Mouse (Mus musculus): ENCODE measurements around the gene Uba2. TPM values are rescaled to one million over a fixed set of nuclear protein-coding genes. Genes with fewer than 3 reads are reported as not detected.
"Not testable (repeated sequence)": the region's sequence is repeated elsewhere in the genome, so short reads cannot be mapped to it uniquely, and the experiment has no call there.

The Uba2 gene
- 10 to 100 TPM; 77.6 to 77.7 TPM for total RNA-seq (2021)
- long read RNA-seq, experiment 1, transcript Uba2-209 (1 exons, 1,373 nt): minor isoform, 5 of 142 reads
- long read RNA-seq, experiment 1, transcript Uba2-201 (17 exons, 2,579 nt): major isoform, 125 of 142 reads
- long read RNA-seq, experiment 1, partial matches to known transcripts: 7 of 142 reads
- long read RNA-seq, experiment 1, other reads (novel, unspliced or antisense): 5 of 142 reads
- long read RNA-seq, experiment 2, transcript Uba2-201 (17 exons, 2,579 nt): major isoform, 54 of 67 reads
- long read RNA-seq, experiment 2, partial matches to known transcripts: 4 of 67 reads
- long read RNA-seq, experiment 2, other reads (novel, unspliced or antisense): 4 of 67 reads

DNA sequence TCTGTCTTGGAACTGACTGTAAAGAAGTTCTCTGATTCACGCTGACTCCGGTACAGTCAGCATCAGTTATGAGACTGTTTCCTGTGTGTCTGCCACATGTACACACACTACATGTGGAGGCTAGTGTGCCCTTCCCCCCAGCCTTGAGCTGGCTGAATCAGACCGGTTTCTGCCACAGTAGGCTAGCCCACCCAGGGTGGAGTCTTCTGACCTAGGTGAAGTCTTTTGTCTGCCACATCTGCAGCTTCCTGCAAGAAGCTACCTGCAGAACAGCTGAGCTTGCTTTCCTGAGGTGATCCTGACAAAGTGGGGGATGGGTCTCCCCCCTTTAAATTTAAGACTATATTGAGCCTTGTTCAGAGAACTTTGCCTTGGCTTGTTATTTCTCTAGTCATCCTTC, at the start of gene Uba2:
TSS of gene Uba2 (minus strand) at position 146 of the 400 bp plus-strand sequence.
- no peak for DNase-seq

DNA sequence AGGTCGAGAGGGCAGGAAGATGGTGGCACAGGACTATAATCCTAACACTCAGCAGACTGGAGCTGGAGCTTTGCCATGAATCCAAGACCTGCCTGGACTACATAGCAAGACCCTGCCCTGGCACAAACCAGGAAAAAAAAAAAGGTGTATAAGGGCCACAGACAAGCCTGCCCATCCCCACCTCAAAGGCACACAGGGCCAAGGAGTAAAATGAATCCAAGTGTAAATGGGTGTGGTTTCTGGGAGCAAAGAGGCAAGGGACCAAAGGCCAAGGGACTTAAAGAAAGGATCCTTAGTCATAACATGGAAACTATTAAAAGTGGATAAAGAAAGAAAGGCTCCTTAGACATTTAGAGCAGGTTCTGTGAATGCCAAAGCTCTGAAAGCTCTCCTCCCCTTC, 49.1 kb upstream of the Uba2 start:
- no peak for DNase-seq

DNA sequence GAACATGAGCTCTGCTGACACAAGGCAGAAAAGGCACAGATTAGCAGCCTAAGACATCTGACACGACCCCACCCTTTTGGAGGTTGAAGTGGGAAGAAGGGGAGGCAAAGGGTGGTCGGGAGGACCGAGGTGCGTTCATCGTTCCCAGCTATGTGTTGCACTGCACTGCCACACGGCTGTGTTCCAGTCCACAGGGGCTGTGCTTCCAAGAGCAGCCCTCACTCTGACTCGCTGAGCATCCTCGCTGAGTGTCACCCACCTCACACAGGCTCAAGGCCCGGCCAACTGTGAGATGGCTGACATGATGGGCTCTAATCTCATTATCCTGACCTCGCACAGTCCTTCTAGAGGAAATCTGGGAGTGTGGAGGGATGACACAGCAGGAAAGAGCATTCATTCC, 47.1 kb upstream of the Uba2 start:
- DNase-seq: no peak

DNA sequence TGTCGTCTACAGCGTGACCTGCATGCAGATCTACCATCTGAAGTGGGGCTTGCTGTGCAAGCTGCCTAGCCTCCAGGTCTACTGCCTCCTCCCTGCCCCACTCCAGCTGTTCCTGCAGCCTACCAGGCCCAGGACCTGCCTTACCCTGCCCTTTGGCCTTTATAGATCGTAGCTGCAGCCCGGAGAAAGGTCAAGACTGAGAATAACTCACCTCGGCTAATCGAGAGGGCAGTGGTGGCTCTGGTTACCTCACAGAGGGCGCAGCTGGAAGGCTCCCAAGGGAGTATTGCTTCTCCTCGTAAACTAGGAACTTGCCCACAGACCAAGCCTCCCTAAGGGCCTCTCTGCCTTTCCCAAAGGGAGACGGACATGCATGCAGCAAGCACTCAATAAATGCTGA, 46.1 kb upstream of the Uba2 start:
- DNase-seq: peak; percentile 32

DNA sequence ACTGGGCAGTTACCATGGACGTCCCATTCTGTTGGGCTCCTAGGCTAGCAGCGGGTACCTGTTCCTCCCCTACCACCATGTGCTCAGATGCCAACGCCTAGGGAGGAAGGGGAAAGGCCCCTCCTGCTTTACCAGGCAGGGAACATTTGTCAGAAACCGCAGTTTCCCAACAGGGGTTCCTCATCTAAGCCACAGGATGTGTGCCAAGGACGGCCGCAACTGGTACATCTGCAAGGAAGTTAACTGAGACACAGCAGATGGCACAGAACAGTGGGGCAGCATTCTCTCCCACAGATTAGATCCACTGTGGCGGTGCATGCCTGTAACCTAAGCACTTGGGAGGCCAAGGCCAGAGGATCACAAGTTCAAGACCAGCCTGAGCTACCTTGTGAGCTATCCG, 45.2 kb upstream of the Uba2 start:
- no peak for DNase-seq

DNA sequence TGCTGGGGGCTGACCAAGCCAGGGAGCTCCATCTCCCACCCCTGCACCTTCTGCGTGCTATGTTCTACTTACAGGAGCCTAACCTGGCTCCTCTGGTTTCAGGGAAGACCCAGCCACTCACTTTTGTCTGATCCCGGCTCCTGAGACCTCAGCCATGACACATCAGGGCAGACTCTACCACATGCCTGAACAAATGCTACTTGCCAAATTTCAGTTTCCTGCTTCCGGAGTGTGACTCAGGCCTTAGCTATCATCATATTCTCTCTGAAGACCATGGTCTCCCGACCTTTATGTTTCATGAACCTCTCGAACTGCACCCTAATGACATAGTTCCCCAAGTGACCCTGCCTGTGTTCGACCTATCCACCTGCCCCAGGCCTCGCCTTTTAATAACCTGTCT, 43.9 kb upstream of the Uba2 start:
- DNase-seq: no peak

DNA sequence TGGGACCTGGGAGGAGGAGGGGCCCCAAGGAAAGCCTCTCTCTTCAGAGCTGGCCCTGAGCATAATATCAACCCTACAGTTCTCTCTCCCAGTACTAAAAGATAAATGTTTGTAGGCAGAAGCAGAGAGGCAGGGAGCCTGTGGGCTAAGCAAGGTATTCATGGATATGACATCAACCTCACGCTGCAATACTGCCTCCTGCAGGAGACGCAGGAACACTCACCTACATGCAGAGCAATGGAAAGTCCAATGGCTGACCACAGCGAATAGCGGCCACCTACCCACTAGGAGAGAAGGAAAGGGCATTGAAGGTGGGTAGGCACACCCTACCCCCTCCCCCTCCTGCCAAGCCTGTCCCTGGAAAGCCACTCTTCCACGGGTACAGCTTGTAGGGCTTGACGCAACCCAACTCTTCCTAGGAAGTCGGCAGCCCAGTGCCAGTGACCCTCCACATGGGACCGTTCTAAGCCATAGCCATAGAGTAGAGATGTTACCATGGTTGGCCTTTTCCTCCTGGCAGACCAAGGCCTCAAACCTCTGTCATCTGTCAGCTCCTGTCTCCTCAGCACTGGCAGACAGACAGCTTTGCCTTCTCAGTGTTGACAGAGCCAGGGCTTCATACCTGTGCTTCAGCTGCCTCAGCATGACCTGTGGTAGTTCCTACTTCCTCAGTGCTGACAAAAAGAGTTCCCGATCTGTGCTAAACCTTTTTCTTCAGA, 38.8 kb upstream of the Uba2 start:
- DNase-seq: no peak

DNA sequence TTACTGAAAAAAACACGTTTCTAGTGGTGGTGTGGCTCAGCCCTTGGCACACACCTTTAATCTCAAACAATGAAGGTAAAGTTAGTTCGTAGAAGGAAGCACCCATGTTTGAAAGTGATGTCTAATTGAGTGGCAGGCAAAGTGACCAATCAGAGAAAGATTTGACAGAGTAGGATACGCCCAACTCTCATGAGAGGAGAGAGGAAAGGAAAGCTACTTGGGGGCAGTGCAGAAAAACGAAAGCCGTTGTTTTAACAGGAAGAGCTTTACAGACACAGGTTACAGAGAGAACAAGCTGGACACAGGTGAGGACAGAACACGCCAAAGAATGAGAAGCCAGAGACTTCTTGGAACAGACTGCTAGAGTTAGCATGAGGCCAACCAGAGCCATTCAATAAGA, 36.9 kb upstream of the Uba2 start:
- DNase-seq: no peak

DNA sequence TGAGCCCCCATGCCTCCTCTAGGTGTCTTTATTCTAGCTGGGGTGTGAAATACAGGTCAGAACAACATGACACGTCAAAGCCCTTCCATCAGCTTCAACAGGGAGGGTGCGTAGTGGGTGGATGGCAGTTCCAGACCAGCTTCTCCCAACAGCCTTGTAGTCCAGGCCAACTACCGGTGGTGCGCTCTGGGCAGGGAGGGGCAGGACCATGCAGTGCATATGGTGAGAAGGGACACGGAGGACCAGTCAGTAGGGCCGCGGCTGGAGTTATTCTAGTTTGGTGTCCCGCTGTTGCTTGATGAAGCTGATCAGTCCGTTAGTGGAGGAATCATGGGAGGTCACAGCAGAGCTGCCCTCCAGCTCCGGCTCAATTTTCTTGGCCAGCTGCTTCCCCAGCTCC, 32.7 kb upstream of the Uba2 start:
- DNase-seq: not testable (repeated sequence)

DNA sequence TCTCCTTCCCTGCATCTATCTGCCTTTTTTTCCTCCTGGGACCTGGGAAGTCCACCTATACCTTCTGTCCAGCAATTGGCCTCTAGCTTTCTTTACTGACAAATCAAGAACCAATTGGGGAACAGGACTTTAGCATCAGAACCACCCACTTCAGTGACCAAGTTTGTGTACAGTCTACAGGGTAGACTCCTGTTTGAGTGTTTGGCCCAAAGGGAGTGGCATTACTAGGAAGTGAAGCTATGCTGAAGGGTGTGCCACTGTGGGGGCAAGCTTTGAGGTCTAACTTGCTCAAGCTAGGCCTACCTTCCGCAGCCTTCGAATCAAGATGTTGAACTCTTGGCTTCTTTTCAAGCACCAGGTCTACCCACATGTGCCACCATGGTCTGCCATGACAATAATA, 31.4 kb upstream of the Uba2 start:
- DNase-seq: no peak

DNA sequence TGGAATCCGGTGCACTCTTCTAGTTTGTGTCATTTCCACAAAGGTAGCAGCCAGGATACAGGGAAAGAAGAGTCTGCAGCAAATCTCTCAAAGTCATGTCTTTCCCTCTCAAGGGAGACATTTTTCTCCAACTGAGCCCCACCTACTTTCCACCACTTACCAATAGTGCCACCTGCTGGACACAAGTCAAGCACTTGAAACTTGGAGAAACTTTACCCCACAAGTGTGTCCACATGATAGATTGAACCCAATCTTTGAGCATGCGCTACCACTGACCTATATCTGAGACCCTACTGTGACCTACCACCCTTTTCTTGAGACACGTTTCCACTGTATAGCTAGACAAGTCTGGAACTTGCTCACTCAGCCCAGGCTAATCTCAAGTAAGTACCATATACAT, 28.9 kb upstream of the Uba2 start:
- DNase-seq: peak; percentile 53

DNA sequence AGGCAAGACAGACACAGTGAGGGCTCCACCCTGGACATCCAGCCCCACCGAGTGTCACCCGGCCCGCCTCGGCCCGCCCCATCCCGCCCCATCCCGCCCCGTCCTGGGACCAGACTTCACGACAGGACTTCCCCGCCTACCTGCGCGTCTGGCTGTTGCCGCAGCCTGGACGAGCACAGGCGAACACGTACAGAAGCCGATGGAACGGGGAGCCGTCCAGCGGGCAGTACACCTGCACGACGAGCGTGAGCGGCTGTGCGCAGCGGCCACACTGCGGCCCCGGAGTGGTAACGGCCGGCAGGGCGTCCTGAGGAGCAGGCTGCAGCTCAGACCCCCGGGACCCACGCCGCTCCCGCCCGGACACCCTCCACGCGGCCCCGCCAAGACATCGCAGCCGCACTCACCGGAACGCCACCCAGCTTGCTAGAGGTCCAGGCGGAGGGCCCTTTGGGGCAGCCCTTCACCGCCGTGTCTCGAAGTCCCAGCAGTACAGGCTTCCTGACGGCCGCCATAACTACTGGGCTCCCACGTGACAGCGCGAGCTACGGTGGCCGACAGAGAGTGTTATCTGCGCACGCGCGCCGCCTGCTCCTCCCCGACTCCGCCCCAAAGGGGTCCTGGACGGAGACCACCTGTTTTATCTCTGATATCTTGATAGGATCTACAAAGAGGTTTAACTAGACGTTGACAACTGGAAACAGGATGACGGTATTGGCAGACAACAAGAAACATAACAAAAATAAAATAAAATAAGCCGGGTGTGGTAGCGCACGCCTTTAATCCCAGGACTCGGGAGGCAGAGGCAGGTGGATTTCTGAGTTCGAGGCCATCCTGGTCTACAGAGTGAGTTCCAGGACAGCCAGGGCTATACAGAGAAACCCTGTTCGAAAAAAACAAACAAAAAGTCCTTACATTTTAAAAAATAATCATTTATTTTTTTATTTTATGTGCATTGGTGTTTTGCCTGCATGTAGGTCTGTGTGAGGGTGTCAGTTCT, 27.0 kb upstream of the Uba2 start, which contains the start of gene Pdcd2l:
TSS of gene Pdcd2l (minus strand) at position 530 of the 997 bp plus-strand sequence.
- peak; percentile 96 for DNase-seq

DNA sequence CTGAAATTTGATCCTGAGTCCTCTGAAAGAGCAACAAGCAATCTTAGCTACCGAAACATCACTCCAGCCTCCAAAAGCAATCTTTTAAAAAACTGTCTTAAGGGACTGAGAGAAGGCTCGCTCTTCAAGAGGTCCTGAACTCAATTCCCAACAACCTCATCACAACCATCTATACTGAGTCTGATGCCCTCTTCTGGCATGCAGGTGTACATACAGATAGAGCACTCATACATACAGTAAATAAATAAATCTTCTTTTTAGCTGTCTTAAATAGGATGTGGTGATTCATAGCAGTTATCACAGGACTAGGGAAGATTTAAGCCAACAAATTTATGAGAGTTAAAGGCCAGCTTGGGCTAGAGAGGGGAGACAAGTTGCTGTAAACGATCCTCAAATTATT, 26.2 kb upstream of the Uba2 start:
- no peak for DNase-seq

DNA sequence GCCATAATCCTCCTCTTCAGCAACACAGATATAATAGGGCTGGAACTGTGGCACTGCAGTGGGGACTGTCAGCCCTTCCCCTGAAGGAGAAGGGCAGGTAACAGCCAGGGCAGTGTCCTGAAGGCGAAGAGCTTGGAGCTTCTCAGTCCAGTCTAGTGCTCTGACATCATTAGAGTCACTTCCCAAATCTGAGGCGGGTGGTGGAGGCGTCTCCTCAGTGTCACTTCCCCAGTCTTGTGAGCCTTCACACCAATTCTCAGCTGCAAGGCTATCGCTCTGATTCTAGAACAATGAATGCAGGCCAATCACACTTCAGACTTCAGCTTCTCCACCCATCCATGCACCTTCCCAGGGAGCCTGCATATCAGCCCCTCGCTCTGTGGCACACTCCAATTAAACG, 23.4 kb upstream of the Uba2 start:
- DNase-seq: no peak

DNA sequence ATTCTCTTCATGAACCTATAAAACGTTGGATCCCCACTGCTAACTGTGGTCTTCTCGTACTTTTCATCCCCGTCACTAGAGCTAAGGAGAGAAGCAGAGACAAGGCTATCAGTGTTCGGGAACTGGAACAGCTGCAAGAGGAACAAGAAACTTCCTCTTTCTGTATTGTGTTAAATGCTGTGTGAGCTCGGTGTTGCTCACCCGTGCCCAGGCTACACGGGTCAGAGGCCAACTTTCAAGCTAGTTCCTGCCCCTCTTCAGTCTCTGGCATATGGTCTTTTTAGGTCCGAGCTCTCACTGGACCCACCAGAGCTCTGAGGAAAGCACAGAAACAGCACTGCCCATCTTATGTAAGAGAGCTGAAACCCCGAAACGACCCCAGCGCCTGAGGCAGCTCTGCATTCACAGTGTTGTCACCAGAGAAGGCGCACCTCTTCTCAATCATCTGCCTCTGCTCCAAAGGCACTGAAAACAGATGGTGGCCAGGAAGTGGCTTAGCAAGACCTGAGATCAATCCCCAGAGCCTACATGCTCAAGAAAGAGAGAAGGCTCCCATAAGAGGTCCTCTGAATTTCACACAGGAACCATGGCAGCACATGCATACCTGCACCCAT, 20.1 kb upstream of the Uba2 start:
- DNase-seq: no peak

DNA sequence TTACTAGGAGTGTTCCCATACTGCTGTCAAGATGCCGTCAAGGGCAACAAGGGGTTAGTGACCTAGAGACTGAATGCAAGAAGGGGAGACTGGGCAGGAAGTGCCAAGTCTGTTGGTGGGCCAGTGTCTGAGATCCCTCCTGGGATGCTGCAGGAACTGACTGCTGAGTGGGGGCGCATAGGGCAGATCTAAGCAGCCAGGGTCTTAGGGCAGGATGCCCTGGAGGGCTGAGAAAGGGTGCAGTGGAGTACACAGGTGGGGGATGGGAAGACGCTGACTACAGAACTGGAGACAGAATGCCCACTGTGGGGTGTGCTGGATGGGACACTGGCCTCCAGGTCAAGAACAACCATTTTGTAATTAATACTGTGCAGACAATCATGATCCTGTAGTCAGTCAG, 14.4 kb upstream of the Uba2 start:
- no peak for DNase-seq

DNA sequence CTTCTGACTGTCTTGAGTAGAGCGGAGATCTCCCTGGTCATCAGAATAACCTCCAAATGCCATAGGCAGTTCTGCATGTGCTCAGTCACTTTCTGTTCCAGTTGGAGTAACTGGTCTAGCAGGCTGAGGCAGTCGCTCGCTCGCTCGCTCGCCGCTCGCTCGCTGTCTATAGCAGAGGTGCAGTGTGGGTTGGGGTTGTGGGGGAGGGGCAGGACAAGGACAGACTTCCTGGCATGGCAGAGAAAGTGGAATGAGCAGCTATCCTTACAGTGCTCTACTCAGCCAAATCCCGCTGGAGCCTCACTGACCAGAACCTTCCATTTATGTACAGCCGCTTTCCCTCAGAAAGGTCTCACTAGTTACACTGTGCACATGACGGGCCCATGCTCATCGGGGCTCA, 14.0 kb upstream of the Uba2 start:
- DNase-seq: peak; percentile 37

DNA sequence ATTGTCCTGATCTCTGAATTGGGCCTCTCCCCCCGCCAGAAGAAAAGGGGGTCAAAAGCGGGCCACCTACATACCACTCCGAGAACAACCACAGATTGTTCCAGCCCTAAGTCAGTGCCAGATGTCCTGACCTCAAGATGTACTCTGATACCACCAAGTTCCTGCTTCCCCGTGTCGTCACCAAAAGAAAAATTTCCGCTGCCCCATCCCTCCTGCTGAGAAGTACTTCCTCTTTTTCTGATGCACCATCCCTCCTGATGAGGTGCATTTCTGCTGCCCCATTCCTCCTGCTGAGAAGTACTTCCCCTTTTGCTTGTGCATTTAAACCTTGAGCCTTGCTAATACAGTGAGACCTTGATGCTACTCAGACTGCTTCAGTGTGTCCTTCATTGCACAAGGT, 6.8 kb upstream of the Uba2 start:
- not testable (repeated sequence) for DNase-seq

DNA sequence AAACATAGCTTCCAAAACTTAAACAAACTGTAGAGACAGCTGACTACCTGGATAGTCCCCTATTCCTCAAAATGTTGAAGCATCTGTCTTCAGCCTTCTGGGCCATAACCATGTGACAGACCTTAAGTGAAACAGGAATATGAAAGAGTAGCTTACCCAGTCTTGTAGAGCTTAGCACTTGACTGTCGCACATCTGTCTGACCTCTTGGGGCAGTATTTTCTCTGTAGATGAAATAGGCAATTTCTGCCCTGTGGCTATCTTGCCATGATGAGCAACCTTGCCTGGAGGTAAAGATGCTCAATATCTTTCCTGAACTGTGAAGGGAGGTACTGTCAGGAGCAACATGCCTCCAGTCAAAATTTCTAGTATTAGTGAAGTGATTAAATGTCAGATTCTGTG, 2.9 kb upstream of the Uba2 start:
- DNase-seq: no peak

DNA sequence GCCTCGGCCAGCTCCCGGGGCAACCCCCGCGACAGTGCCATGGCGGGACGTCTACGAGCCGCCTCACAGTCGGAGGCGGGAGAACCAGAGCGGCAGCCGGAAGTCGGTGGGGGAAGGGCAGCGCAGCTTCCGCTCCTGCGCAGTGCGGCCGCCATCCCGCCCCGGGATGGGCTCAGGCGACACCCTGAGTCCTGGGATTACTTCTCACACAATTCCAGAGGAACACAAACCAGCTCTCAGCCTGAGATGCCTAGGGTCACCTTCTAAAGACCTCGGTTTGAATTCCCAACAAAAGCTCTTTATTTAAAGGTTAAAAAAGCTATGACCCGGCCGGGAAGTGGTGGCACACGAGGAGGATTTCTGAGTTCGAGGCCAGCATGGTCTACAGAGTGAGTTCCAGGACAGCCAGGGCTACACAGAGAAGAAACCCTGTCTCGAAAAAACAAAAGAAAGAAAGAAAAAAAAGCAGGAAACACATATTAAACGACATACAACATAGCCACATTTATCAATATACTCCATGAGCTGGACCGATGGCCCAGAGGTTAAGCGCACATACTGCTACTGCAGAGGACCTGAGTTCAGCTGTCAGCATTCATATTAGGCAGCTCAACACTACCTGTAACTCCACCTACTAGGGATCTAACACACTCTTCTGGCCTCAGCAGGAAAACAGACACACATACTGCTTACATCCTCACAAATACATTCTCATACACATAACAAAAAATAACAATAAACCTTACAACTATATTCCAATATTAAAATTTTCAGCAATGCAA, 738 bp downstream of the Uba2 start:
- peak; percentile 97 for DNase-seq

DNA sequence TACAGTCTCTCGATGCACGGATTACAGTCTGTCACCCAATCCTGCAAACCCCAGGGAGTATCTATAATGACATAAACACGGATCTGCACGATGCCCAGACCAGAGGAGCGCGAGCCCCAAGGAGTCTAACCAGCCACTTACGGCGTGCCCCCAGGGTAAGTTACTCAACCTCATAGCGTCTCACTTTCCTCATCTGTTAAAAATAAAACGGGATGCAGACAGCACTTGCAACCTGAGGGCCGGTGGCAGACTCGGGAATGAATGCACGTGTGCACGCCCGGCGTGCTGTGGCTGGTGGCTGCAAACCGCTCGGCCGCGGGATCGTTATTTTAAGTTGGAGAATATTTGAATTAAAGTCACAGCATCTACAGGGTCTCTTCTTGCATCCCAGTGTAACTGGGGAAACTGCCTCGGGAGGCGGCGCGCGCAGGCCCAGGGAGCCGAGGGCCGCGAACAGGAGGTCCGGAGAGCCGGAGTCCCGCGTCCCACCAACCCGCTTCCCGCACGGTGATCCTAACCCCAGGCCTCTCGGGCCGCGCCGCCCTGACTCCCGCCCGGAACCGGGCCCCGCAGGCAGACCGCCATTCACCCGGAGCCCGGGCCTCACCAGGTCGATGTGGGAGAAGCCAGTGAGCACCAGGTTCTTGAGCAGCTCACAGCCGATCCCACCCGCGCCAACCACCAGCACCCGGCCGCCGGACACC, 1.5 kb downstream of the Uba2 start:
- no peak for DNase-seq
